Mouse (Mus musculus) testis, postnatal 14 days (tissue): ENCODE results near the gene Vmn2r27.

Experiments
- DNase-seq: peaks from one replicate; pipeline ENCODE4 v3.0.0; 2021; ENCODE audit warnings: low spot score

Gene Vmn2r27

DNA sequence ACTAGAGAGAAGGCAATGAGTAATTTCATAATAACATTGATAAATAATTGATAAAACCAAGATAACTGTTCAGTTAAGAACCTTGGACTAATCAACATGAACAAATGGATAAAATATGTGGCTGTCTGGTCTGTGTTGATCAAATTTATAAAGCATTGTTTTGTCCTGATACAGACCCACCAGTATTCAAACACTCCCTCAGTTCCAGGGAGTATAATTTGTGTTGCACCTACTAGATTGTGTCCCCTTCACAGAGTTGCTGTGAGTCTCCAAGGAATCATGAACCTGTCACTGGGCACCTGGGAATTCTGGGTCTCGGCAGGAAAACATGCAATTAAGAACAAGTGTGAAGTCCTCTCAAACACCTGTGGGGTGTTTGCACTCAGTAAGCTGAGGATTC lies at the start of gene Vmn2r27:
TSS of gene Vmn2r27 (minus strand) at position 101 of the 400 bp plus-strand sequence.
- no peak for DNase-seq

DNA sequence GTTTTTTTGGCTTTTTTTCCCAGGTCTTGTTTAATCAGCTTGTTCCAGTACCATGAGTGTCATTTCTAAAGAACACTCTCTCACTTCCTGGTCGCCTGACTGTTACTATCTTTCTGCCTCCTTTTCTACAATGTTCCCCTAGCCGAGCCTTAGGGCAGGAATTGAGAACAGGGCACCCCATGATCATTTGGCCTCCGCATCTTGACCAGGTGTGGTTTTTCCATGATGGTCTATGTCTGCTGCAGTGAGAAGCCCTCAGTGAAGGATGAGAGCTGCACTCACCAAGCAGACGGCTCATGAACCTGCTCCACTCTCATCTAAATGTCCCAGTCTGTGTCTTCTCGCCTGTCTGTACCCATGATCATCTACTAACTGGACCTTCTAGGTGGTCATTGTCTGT lies 46.6 kb upstream of the Vmn2r27 start:
- DNase-seq = no peak

DNA sequence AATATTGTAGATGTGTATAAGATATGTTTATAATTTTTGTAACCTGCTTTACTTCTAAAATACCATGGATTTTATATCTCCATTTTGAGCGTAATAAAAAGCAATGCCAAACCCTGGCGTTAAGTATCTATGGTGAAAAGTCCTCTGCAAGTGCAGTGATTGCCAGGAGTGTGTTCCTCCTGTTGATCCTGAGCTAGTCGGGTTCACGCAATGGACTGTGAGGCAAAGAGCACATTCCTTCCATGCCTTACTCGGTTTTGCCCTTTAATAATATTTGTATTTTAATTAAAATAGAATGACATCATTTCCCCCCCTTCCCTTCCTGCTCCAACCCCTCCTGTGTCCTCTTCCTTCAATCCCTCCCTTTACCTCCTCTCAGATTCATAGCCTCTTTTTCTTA lies 46.0 kb upstream of the Vmn2r27 start:
- no peak for DNase-seq

DNA sequence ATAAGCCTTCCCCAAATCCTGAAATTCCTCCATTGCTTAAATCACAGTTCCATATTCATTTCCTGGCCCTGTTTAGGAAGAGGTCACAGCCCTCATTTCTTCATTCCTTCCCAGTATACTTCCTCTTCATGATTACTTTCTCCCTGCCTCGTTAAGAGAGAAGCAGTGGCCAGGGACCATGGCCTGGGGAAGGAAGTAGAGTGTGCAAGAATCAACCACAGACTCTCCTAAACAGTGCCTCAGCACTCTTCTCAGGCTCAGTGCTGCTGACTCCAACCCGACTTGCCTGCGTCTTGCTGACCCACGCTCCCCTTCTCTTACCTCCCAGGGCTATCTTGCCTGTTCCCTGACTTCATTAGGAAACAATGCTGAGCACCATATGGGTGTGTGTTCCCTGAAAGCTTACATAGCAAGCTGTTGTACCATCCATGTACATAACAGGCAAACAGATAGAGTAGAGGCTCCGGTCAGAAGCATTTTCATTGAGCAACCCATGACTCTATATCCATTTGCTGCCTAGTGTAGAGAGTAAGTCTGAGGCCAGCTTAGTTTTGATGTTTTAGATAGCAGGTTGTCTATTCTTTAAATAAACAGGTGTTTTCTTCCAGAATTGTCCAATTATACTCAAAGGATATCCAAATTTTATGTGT lies 41.7 kb upstream of the Vmn2r27 start:
- no peak for DNase-seq

DNA sequence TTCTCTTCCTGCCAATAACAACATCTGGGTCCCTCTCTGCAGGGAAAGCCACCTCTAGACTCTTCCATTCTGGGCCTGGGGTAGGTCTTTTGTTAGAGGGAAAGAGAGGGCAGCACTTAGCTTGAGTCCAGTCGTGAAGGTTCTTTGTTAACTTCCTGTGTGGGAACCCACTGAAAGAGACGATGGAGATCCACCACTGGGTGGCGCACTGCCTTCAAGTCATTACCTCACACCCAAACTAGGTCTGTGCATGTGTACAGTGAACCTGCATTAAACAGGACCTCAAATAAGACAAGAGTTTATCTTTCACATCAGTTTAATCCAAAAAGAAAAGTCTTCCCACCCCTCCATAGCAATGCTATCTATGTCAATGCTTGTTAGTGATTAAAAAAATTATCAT lies 31.0 kb upstream of the Vmn2r27 start:
- DNase-seq = peak; percentile 24

DNA sequence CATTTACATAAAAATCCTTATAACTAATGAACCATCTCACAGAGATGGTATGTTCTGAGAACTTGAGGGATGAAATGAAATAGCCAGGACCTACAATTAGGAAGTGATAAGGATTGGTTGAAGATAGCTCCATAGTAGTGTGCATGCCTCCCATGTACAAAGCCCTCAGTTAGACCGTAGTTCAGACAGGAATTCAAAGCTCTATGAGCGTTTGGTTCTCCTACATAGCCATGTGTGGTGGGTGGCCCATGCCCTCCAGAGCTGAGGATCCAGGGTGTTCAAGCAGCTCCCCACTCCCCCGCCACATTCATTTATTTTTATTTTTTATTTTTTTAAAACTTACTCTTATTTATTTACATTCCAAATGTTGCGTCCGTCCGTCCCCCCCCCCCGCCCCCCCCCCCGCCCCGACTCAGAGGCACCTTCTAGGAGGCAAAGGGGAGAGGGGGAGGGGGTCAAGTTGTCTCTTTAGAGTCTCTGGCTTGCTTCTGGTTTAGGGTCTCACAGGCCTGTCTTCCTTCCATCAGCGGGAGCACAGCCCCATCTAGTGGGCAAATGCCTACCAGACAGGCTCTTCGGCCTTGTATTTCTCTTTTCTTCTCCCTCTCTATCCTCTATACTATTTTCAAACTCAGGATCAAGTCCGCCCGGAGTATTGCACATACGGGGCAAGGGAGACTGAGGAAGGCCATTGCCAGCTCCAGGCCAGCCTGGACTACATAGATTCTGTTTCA lies 28.7 kb upstream of the Vmn2r27 start:
- DNase-seq = peak; percentile 22

DNA sequence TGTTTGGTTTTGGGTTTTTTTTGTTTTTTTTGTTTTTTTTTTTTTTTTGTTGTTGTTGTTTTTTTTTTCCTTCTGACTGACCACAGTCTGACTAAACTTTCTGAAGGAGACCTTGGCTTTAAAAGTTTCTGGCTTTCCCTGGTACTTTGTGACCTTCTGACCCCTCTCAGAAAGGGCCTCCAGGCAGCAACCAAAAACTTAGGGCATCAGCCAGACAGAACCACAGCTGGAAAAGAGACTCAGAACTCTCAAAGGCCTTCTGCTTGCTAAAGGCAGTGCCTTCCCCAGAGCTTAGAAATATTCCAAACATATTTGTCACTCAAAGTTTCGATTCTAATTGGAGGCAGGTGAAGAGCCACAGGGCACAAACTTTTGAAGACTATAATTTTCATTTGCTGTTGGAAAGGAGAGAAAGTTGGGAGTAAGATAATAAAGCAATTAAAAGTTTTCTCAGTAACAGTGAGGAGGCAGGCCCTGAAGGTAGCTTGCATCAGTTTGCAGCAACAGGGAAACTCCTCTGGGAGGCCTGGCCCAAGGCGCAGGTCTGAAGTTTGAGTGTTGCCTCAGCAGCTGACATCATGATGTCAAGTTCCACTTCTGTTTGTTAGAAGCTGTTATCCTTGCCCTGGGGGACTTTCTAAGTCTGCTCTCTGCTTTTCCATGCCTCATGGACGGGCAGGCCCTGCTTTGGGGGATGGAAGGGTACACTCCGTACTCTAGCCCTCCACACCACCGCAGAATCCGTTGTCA lies 24.2 kb upstream of the Vmn2r27 start:
- no peak for DNase-seq

DNA sequence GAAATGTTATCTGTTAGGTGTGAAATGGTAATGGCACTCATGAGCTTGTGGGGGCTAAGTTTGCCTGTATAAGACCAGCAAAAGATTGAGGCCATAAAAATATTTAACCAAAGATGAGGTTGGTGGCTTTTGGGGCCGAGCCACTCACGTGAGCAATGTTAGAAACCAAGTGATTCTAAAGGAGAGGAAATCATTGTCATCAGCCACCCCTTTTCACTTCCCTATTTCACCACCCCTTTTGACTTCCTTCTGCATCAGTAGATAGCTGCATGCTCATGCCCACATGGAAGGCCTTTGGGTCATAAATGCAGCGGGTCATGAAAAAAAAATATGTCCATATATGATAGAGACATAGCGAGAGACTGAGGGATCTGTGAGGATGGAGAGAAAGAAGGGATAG lies 29.5 kb downstream of the Vmn2r27 start:
- no peak for DNase-seq

DNA sequence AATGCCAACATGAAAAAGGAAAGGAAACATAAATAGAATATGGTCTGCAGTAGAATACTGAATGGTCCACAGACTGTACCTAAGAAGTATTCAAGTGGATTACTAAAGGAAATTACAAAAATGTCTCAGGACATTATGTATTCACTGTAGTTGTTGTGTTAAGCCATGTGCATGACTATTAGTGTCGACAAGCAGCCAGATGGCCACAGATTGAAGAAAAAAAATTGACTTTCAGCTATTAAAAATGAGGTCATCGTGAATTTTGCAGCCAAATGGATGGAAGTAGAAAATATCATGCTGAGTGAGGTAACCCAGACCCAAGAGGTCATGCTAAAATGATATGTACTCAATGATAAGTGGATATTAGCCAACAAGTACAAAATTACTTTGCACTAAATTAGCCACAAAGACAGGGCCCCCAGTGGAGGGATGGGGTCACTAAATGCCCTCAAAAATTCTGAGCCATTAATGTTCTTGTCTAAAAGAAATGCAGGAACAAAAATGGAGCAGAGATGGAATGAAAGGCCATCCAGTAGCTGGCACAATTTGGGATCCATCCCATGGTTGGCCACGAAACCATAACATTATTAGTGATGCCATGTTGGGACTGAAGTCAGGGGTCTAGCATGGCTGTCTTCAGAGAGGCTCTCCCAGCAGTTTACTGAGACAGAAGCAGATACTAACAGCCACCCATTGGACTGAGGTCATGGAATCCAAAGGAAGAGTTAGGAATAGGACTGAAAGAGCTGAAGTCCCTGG lies 63.0 kb downstream of the Vmn2r27 start:
- DNase-seq = no peak

DNA sequence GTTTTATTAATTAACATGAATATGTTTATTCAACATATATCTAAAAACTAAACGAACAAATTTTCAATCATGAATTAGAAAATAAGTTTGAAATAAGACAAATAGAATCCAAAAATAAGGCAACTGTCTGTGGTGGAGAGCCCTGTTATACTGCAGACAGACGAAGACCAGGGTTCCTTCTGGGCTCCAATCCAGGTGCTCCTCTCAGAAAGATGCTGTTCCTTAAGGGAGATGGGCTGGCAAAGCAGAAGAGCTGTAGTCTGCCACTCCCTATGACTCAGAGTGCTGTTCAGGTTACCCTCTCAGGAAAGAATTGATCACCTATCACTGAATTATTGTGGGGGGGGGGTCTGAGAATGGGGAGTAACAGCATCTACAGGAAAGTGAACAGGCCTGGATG lies 65.1 kb downstream of the Vmn2r27 start:
- DNase-seq = no peak

DNA sequence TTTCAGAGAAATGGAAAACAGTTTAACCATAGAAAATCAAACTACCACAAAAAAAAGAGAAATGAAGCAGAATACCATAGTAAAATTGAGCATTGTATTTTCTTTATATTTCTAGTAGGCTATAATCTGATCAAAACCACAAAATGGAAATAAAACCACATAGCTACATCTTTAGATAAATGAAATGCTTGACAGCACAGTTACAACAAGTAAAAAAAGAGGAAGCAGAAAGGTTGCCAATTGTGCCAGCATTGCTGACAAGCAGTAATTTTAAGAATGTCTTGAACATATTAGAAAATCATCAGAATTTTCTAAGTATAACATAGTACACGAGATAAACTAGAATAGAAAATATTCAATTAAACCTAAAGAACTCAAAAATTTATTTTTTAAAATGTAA lies 81.8 kb downstream of the Vmn2r27 start:
- no peak for DNase-seq
